Mouse (Mus musculus) stomach, postnatal 0 days (tissue): Measurements from ENCODE around the gene BC029722. TPM values are rescaled to one million over a fixed set of nuclear protein-coding genes. Genes with fewer than 3 reads are reported as not detected.

ENCODE experiments used
- ATAC-seq: fragments of 200-750 bp; cut with Nextera tagmentation; 2 replicates; pipeline ENCODE4 v1.8.0; 2017; ENCODE audit not compliant: low FRiP score, low TSS enrichment
- DNase-seq: peaks from one replicate; pipeline ENCODE4 v3.0.0-alpha.2; 2016; ENCODE audit warnings: low spot score
- H3K27ac ChIP-seq: fragments of 300-500 bp; sonication (generic); replicated peaks from 2 replicates; pipeline ENCODE4 v1.5.1; 2014; ENCODE audit warnings: mild to moderate bottlenecking, control low read depth
- H3K27me3 ChIP-seq: fragments of 300-500 bp; sonication (generic); 2 replicates; pipeline ENCODE4 v1.6.1; 2014; ENCODE audit warnings: low read length; ENCODE audit not compliant: control insufficient read depth, insufficient read depth
- H3K36me3 ChIP-seq: fragments of 300-500 bp; sonication (generic); 2 replicates; pipeline ENCODE4 v1.6.1; 2014; ENCODE audit warnings: low read length, mixed read lengths; ENCODE audit not compliant: control insufficient read depth, insufficient read depth
- H3K4me1 ChIP-seq: fragments of 300-500 bp; sonication (generic); replicated peaks from 2 replicates; pipeline ENCODE4 v1.6.1; 2014; ENCODE audit warnings: antibody characterized with exemption; ENCODE audit not compliant: control insufficient read depth, insufficient read depth
- H3K4me2 ChIP-seq: fragments of 300-500 bp; sonication (generic); replicated peaks from 2 replicates; pipeline ENCODE4 v1.6.1; 2014; ENCODE audit warnings: low read depth, mild to moderate bottlenecking, control low read depth, moderate library complexity
- H3K4me3 ChIP-seq: fragments of 300-500 bp; sonication (generic); 2 replicates; pipeline ENCODE4 v1.5.1; 2014; ENCODE audit warnings: low read depth, low read length, control low read depth
- H3K9ac ChIP-seq: fragments of 300-500 bp; sonication (generic); 2 replicates; pipeline ENCODE4 v1.6.1; 2014; ENCODE audit warnings: mild to moderate bottlenecking, low read length, control low read depth, mixed read lengths
- H3K9me3 ChIP-seq: fragments of 300-500 bp; sonication (generic); 2 replicates; pipeline ENCODE4 v1.6.1; 2016; ENCODE audit warnings: low read length; ENCODE audit not compliant: control insufficient read depth
- CTCF ChIP-seq: IDR thresholded peaks from 2 replicates; pipeline ENCODE4 v1.5.1; 2016; ENCODE audit warnings: antibody characterized with exemption, low read depth, mild to moderate bottlenecking, moderate library complexity
- EP300 ChIP-seq: optimal IDR thresholded peaks from 2 replicates; pipeline ENCODE3; 2016; ENCODE audit warnings: antibody characterized with exemption
- WGBS: fragments of 180-500 bp; shearing (Covaris S2); extraction: QIAGEN DNeasy Blood & Tissue Kit; methylation state at CpG from one replicate; pipeline ENCODE4 v1.1.7; 2014; 5-methylcytosine and 5-hydroxymethylcytosine counted together
- polyA plus RNA-seq: library from polyadenylated mRNA; unstranded; fragments of >200 nt; fragmentation: Nextera tagmentation; extraction: Ambion mirVana; gene quantifications from 2 replicates; pipeline ENCODE4 v1.2.1, GENCODE M21; 2015

BC029722 gene
- polyA plus RNA-seq, 1 experiment from 2014 or later = 26.8 TPM

GRCm38 (mm10) chr2:155798613-155799012 is 20.6 kb downstream of the BC029722 start:
- Histone ChIP-seq H3K36me3 (no peaks in the 10 kb centered on the region), H3K27me3 (no peaks in the 10 kb centered on the region), H3K9ac (no peak overlapping the region), H3K9me3 (no peaks in the 10 kb centered on the region), H3K27ac (no peak overlapping the region), H3K4me2 (no peak overlapping the region), H3K4me3 (no peak overlapping the region), H3K4me1 (no peaks in the 10 kb centered on the region)
- TF ChIP-seq CTCF (no peak), EP300 (no peak)
- DNase-seq = no peak
- 50% methylated on average over 3 of the region's 3 CpGs for WGBS
- no peak for ATAC-seq

GRCm38 (mm10) chr2:155794674-155795445 is 24.4 kb downstream of the BC029722 start:
- Histone ChIP-seq H3K9ac (no peak overlapping the region), H3K4me1 (no peaks in the 10 kb centered on the region), H3K9me3 (no peaks in the 10 kb centered on the region), H3K27ac (no peak overlapping the region), H3K4me3 (no peak overlapping the region), H3K4me2 (no peak overlapping the region), H3K27me3 (no peaks in the 10 kb centered on the region), H3K36me3 (no peaks in the 10 kb centered on the region)
- DNase-seq (no peak), ATAC-seq (no peak)
- TF ChIP-seq EP300 (no peak), CTCF (no peak)
- 81% methylated on average over 12 of the region's 12 CpGs for WGBS

GRCm38 (mm10) chr2:155792899-155793298 is 26.3 kb downstream of the BC029722 start:
- Histone ChIP-seq H3K4me1 (no peaks in the 10 kb centered on the region), H3K9me3 (no peaks in the 10 kb centered on the region), H3K4me2 (no peak overlapping the region), H3K27me3 (no peaks in the 10 kb centered on the region), H3K27ac (no peak overlapping the region), H3K4me3 (no peak overlapping the region), H3K36me3 (no peaks in the 10 kb centered on the region), H3K9ac (no peak overlapping the region)
- ATAC-seq = no peak
- TF ChIP-seq EP300 (no peak), CTCF (no peak)
- DNase-seq = no peak
- 34% methylated on average over 12 of the region's 12 CpGs for WGBS

GRCm38 (mm10) chr2:155787949-155788931 is 31.0 kb downstream of the BC029722 start:
- no peak for ATAC-seq
- WGBS = 62% methylated on average over 18 of the region's 18 CpGs

GRCm38 (mm10) chr2:155786905-155787304 is 32.3 kb downstream of the BC029722 start:
- Histone ChIP-seq H3K4me3 (no peak overlapping the region), H3K9me3 (no peaks in the 10 kb centered on the region), H3K4me1 (no peaks in the 10 kb centered on the region), H3K27ac (no peak overlapping the region), H3K4me2 (no peak overlapping the region), H3K9ac (no peak overlapping the region), H3K27me3 (no peaks in the 10 kb centered on the region), H3K36me3 (no peaks in the 10 kb centered on the region)
- TF ChIP-seq CTCF (no peak), EP300 (no peak)
- WGBS = 64% methylated on average over 5 of the region's 5 CpGs
- DNase-seq (no peak), ATAC-seq (no peak)

More at GRCm38 (mm10) chr2:155787949-155788931, 31.0 kb downstream of the BC029722 start:
- no peaks in the 10 kb centered on the region for H3K4me1 ChIP-seq
- no peaks in the 10 kb centered on the region for H3K9me3 ChIP-seq
- no peaks in the 10 kb centered on the region for H3K36me3 ChIP-seq
- no peak overlapping the region for H3K4me3 ChIP-seq
- H3K9ac ChIP-seq = no peak overlapping the region
- DNase-seq = no peak
- H3K27me3 ChIP-seq = no peaks in the 10 kb centered on the region
- no peak for TF ChIP-seq CTCF
- TF ChIP-seq EP300 = no peak
- H3K27ac ChIP-seq = no peak overlapping the region
- no peak overlapping the region for H3K4me2 ChIP-seq
